Mouse (Mus musculus): Measurements from ENCODE around the gene Xirp1.

DNA sequence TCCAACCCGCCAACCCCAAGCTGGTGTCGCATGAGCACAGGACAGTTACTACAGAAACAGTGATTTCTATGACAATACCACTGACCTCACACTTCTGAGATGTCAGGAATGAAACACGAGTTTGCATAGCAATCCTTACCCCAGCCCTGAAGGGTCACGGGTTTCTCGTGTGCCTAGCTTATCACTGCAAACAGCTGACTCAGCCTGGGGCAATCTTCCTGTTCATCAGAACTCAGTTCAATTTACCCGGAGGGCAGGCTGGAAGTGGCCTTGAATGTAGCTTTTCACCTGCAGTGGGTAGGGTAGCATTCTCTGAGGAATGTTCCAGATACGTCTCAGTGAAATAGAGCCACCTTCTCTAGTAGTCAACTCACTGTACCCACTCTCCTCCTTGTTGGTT, 29.2 kb downstream of the Xirp1 start:
- TF ChIP-seq GATA1 (IDR thresholded peaks at IDR 0.05; ENCODE audit: borderline replicate concordance, low read length) = no peak
- TF ChIP-seq CTCF (IDR thresholded peaks at IDR 0.05; ENCODE audit: low read depth, low read length) = no peak
- no peak for TF ChIP-seq GATA2 (IDR thresholded peaks at IDR 0.05; ENCODE audit: borderline replicate concordance, low read depth, low read length)
- TF ChIP-seq TAL1 (conservative IDR thresholded peaks at IDR 0.05; ENCODE audit: low read depth, low read length) = no peak
- no peak for TF ChIP-seq POLR2AphosphoS5 (IDR thresholded peaks at IDR 0.05; ENCODE audit: insufficient replicate concordance, low read depth, low read length)
